Mouse (Mus musculus): ENCODE data around the gene Ndufs7.
A peak's percentile ranks its signal among the peaks of the same experiment; 100 is the strongest.
"Not testable (repeated sequence)": the region's sequence is repeated elsewhere in the genome, so short reads cannot be mapped to it uniquely, and the experiment has no call there.

Gene Ndufs7

GRCm38 (mm10) chr10:80244791-80245399 is 4.0 kb upstream of the Ndufs7 start:
- DNase-seq: peak; percentile 63

GRCm38 (mm10) chr10:80245600-80245999 is 3.3 kb upstream of the Ndufs7 start:
- peak; percentile 81 for DNase-seq

GRCm38 (mm10) chr10:80247849-80248248 is 1.1 kb upstream of the Ndufs7 start:
- DNase-seq: no peak

GRCm38 (mm10) chr10:80248437-80248836 is 484 bp upstream of the Ndufs7 start:
- not testable (repeated sequence) for DNase-seq

- no peak for DNase-seq
Measured at GRCm38 (mm10) chr10:80250059-80250458, 1.1 kb downstream of the Ndufs7 start.

- no peak for DNase-seq
Measured at GRCm38 (mm10) chr10:80250573-80250972, 1.7 kb downstream of the Ndufs7 start.

GRCm38 (mm10) chr10:80252011-80252410 is 3.1 kb downstream of the Ndufs7 start:
- DNase-seq: no peak

GRCm38 (mm10) chr10:80252493-80253274 is 3.8 kb downstream of the Ndufs7 start:
- DNase-seq: no peak

- no peak for DNase-seq
Measured at GRCm38 (mm10) chr10:80253551-80253950, 4.6 kb downstream of the Ndufs7 start.

GRCm38 (mm10) chr10:80254331-80255297 is 5.7 kb downstream of the Ndufs7 start:
- DNase-seq: no peak

GRCm38 (mm10) chr10:80255881-80256535 is 7.1 kb downstream of the Ndufs7 start:
- no peak for DNase-seq

GRCm38 (mm10) chr10:80257936-80258335 is 9.0 kb downstream of the Ndufs7 start:
- no peak for DNase-seq

GRCm38 (mm10) chr10:80258752-80259462 is 10.0 kb downstream of the Ndufs7 start:
- DNase-seq: no peak

GRCm38 (mm10) chr10:80259463-80259805 is 10.5 kb downstream of the Ndufs7 start:
- no peak for DNase-seq

- DNase-seq: peak; percentile 76
Measured at GRCm38 (mm10) chr10:80259861-80260641, 11.1 kb downstream of the Ndufs7 start.

GRCm38 (mm10) chr10:80260642-80261584 is 12.0 kb downstream of the Ndufs7 start, which contains the start of the genes Gamt and Dazap1:
Gene Gamt, minus strand, starts transcription at chr10:80261012.
Gene Dazap1, plus strand, starts transcription at chr10:80261486.
- DNase-seq: peak; percentile 91

- DNase-seq: peak; percentile 91
Measured at GRCm38 (mm10) chr10:80261585-80261968, 12.7 kb downstream of the Ndufs7 start.

GRCm38 (mm10) chr10:80262169-80262568 is 13.2 kb downstream of the Ndufs7 start:
- DNase-seq: no peak

GRCm38 (mm10) chr10:80262776-80263365 is 13.9 kb downstream of the Ndufs7 start:
- no peak for DNase-seq

Data from cerebellum, adult 11 months (tissue).